Mouse (Mus musculus) central nervous system, embryonic 14 days (tissue): ENCODE results near the gene Bok. TPM values are rescaled to one million over a fixed set of nuclear protein-coding genes. Genes with fewer than 3 reads are reported as not detected.

ENCODE experiments used
- polyA plus RNA-seq: library from polyadenylated mRNA; depleted of rRNA; stranded (reverse); fragments of >200 nt; gene quantifications from 2 replicates; pipeline ENCODE4 v1.2.3, GENCODE M21; 2012; rRNA removed

Bok gene
- polyA plus RNA-seq, result 52.9 and 57.9 TPM in 2 replicates

DNA sequence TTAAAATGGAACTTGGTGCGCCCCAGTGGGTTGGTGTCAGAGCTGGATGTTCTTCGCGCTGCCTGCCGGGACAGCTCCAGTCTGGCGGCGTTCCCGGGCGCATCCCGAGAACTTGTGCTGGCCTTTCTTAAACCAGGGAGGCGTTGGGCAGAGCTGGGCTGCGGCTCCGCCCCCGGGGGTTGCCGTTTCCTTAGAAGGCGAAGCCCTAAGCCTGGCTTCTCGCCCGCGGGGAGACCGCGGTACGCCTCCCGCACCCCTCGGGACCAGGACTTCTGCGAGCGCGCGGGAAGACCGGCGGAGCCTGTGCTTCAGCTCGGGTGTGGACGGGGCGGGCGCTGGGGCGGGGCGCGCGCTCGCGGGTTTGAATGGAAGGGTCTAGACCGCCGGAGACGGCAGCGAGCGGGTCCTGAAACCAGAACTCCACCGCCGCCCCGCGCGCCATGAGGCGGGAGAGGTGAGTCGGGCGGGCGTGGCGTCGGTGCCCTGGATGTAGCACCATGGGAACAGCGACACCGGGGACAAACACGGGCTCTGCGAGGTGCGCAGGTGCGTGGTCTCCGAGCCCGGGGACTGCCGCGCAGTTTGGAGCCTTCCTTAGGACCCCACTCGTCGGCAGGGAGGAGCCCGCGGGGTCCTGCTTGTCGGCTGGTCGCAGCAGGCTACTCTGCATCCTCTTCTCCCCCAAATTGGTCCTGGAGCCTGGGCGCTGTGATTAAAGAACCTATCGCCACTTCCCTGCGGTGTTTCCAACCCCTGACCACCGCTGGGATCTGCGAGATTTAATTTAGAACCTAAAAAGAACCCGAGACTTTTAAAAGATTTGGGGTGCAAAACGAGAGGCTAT, at the start of gene Bok:
Gene Bok, plus strand, starts transcription at position 260 of the 844 bp plus-strand sequence.

DNA sequence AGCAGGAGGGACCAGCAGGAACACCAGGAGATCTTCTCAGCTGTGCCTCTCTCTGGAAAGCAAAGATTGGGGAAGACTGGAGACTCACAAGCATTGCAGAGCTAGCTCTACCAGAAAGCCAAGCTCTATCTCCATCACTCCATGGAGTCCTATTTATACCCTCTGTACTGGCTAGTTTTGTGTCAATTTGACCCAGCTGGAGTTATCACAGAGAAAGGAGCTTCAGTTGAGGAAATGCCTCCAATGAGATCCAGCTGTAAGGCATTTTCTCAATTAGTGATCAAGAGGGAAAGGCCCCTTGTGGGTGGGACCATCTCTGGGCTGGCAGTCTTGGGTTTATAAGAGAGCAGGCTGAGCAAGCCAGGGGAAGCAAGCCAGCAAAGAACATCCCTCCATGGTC, 26.9 kb upstream of the Bok start, which contains the start of gene Stk25:
Gene Stk25, minus strand, starts transcription at position 101 of the 400 bp plus-strand sequence.

Other genes with a start within 250 kb of the Bok start
- 80.7 and 101 TPM in 2 replicates for gene Hdlbp, start 206.8 kb upstream of the Bok start, polyA plus RNA-seq
- gene Farp2, start 173.6 kb upstream of the Bok start, polyA plus RNA-seq, result 4.7 and 6.1 TPM in 2 replicates
- gene Stk25, start 27.0 kb upstream of the Bok start, polyA plus RNA-seq, result 320 and 324 TPM in 2 replicates
- 79.4 and 85.0 TPM in 2 replicates for gene Atg4b, start 65.8 kb downstream of the Bok start, polyA plus RNA-seq
- 41.7 and 52.5 TPM in 2 replicates for gene Thap4, start 69.2 kb downstream of the Bok start, polyA plus RNA-seq
- gene Dtymk, start 116.3 kb downstream of the Bok start, polyA plus RNA-seq, result 206 and 225 TPM in 2 replicates
- 10.1 and 11.2 TPM in 2 replicates for gene Ing5, start 118.3 kb downstream of the Bok start, polyA plus RNA-seq
- 20.7 and 23.5 TPM in 2 replicates for gene D2hgdh, start 139.2 kb downstream of the Bok start, polyA plus RNA-seq
- gene Gal3st2, start 175.6 kb downstream of the Bok start, polyA plus RNA-seq, result 0.09 TPM in 1 of 2 replicates, not detected in the other
- gene Gal3st2b, start 232.7 kb downstream of the Bok start, polyA plus RNA-seq, result not detected in 2 replicates